Mouse (Mus musculus) intestine, embryonic 16.5 days (tissue): ENCODE results near the gene St7. TPM values are rescaled to one million over a fixed set of nuclear protein-coding genes. Genes with fewer than 3 reads are reported as not detected.

Experiments used
- ATAC-seq: fragments of 200-750 bp; cut with Nextera tagmentation; 2 replicates; pipeline ENCODE4 v1.8.0; 2017; ENCODE audit warnings: moderate TSS enrichment, moderate library complexity
- H3K27ac ChIP-seq: fragments of 300-500 bp; sonication (generic); 2 replicates; pipeline ENCODE4 v1.5.1; 2014; ENCODE audit warnings: mild to moderate bottlenecking, low read length
- H3K27me3 ChIP-seq: fragments of 300-500 bp; sonication (generic); replicated peaks from 2 replicates; pipeline ENCODE4 v1.6.1; 2014; ENCODE audit warnings: low read length, control low read depth, mixed read lengths; ENCODE audit not compliant: control insufficient read depth, insufficient read depth
- H3K36me3 ChIP-seq: fragments of 300-500 bp; sonication (generic); 2 replicates; pipeline ENCODE4 v1.6.1; 2014; ENCODE audit warnings: low read length, control low read depth; ENCODE audit not compliant: control insufficient read depth, insufficient read depth
- H3K4me1 ChIP-seq: fragments of 300-500 bp; sonication (generic); 2 replicates; pipeline ENCODE4 v1.6.1; 2014; ENCODE audit warnings: low read length, control low read depth, mixed read lengths; ENCODE audit not compliant: control insufficient read depth, insufficient read depth
- H3K4me2 ChIP-seq: fragments of 300-500 bp; sonication (generic); 2 replicates; pipeline ENCODE4 v1.6.1; 2014; ENCODE audit warnings: low read depth, low read length, control low read depth
- H3K4me3 ChIP-seq: fragments of 300-500 bp; sonication (generic); 2 replicates; pipeline ENCODE4 v1.5.1; 2014; ENCODE audit warnings: mild to moderate bottlenecking, low read length
- H3K9ac ChIP-seq: fragments of 300-500 bp; sonication (generic); 2 replicates; pipeline ENCODE4 v1.6.1; 2014; ENCODE audit warnings: low read depth, low read length
- H3K9me3 ChIP-seq: fragments of 300-500 bp; sonication (generic); 2 replicates; pipeline ENCODE4 v1.6.1; 2016; ENCODE audit warnings: low read length, control low read depth; ENCODE audit not compliant: control insufficient read depth
- WGBS: fragments of 180-500 bp; shearing (Covaris S2); extraction: QIAGEN DNeasy Blood & Tissue Kit; methylation state at CpG from one replicate; pipeline ENCODE4 v1.1.7; 2014; 5-methylcytosine and 5-hydroxymethylcytosine counted together
- polyA plus RNA-seq: library from polyadenylated mRNA; unstranded; fragments of >200 nt; fragmentation: Nextera tagmentation; extraction: Ambion mirVana; gene quantifications from 2 replicates; pipeline ENCODE4 v1.2.1, GENCODE M21; 2015

Gene St7
- polyA plus RNA-seq, 1 experiment from 2014 or later: 20.5 TPM

DNA sequence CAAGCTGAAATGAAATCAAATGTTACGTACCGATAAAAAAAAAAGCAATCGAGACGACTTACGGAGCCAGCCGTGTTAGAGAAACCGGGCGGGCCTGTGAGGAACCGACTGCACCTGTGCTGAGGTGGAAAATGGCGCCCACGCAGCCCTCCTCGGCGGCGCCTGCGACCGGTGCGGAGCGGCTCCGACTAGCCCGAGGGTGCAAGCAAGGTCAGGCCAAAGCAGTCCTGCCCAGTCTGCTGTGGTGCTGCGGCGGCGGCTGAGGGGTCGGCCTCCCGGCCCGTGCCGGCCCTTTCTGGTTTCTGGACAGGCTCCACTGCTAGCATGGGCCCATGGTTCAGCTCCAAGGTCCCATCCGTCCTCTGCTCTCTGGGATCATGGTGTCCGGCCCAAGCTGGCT lies 147.7 kb downstream of the St7 start:
- 78% methylated on average over 29 of the region's 29 CpGs for WGBS
- Histone ChIP-seq H3K36me3 (no peaks in the 10 kb centered on the region), H3K4me2 (no peak overlapping the region), H3K4me1 (no peaks in the 10 kb centered on the region), H3K4me3 (no peak overlapping the region), H3K27ac (no peak overlapping the region), H3K9me3 (no peaks in the 10 kb centered on the region), H3K9ac (no peak overlapping the region), H3K27me3 (no peaks in the 10 kb centered on the region)
- ATAC-seq: no peak

- 36% methylated on average over 3 of the region's 3 CpGs for WGBS
- Histone ChIP-seq H3K4me1 (no peaks in the 10 kb centered on the region), H3K36me3 (no peaks in the 10 kb centered on the region), H3K9ac (no peak overlapping the region), H3K4me2 (no peak overlapping the region), H3K27ac (no peak overlapping the region), H3K27me3 (no peaks in the 10 kb centered on the region), H3K9me3 (no peaks in the 10 kb centered on the region), H3K4me3 (no peak overlapping the region)
- no peak for ATAC-seq
Measured at GRCm38 (mm10) chr6:17842759-17843158, 150.0 kb downstream of the St7 start.

DNA sequence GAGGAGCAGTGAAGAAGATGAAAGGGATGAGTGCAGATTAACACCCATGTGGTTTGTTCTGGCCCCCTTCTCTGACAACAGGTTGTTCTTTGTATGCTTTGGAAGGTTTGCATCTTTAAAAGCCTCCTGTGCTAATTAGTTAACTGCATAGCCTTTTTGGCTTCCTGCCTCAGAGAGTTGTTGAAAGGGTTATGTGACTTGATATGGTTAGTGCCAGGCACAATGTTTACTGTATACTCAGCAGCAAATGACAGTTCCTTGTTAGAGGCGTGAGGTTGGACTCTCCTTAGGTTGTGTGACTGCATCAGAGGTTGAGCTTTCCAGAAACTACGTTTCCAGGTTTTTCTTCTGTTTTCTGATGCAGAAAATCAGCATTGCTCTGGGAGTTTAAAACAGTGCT lies 158.6 kb downstream of the St7 start:
- Histone ChIP-seq H3K4me2 (no peak overlapping the region), H3K36me3 (no peaks in the 10 kb centered on the region), H3K9ac (no peak overlapping the region), H3K4me3 (no peak overlapping the region), H3K9me3 (no peaks in the 10 kb centered on the region), H3K27ac (no peak overlapping the region), H3K27me3 (no peaks in the 10 kb centered on the region), H3K4me1 (no peaks in the 10 kb centered on the region)
- WGBS: 63% methylated on average over 2 of the region's 2 CpGs
- ATAC-seq: no peak

GRCm38 (mm10) chr6:17853587-17854274 lies 161.0 kb downstream of the St7 start:
- H3K4me3 ChIP-seq: no peak overlapping the region
- H3K27ac ChIP-seq: no peak overlapping the region
- H3K9me3 ChIP-seq: no peaks in the 10 kb centered on the region
- H3K9ac ChIP-seq: no peak overlapping the region
- no peaks in the 10 kb centered on the region for H3K4me1 ChIP-seq
- no peak for ATAC-seq
- no peak overlapping the region for H3K4me2 ChIP-seq
- no peaks in the 10 kb centered on the region for H3K36me3 ChIP-seq
- 84% methylated on average over 5 of the region's 5 CpGs for WGBS
- H3K27me3 ChIP-seq: no peaks in the 10 kb centered on the region

GRCm38 (mm10) chr6:17855616-17856015 lies 162.9 kb downstream of the St7 start:
- Histone ChIP-seq H3K9ac (no peak overlapping the region), H3K36me3 (no peaks in the 10 kb centered on the region), H3K27ac (no peak overlapping the region), H3K4me2 (no peak overlapping the region), H3K4me1 (no peaks in the 10 kb centered on the region), H3K4me3 (no peak overlapping the region), H3K9me3 (no peaks in the 10 kb centered on the region), H3K27me3 (no peaks in the 10 kb centered on the region)
- 100% methylated on average over 2 of the region's 2 CpGs for WGBS
- ATAC-seq: no peak

DNA sequence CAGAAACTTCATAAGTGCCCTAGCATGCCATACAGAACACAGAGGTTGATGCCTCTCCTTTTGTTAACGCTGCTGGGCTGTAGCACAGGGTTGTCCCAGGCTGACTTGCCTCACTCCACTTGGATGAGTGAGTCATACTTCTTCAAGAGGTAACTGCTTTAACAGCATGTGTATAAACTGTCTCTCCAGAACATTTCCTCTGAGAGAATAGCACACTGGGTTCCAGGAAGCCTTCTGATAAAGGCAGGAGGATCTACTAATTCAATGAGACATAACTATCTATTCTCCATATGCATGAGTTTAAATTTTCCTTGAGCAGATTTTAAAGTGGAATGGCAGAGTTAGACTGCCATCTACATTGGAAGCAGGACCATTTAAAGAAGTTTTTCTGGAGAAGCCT lies 166.8 kb downstream of the St7 start:
- H3K4me3 ChIP-seq: no peak overlapping the region
- H3K9ac ChIP-seq: no peak overlapping the region
- ATAC-seq: no peak
- no peak overlapping the region for H3K27ac ChIP-seq
- no peaks in the 10 kb centered on the region for H3K9me3 ChIP-seq
- H3K4me1 ChIP-seq: no peaks in the 10 kb centered on the region
- WGBS: 88% methylated on average over 1 of the region's 1 CpGs
- no peaks in the 10 kb centered on the region for H3K27me3 ChIP-seq
- H3K4me2 ChIP-seq: no peak overlapping the region
- no peaks in the 10 kb centered on the region for H3K36me3 ChIP-seq

DNA sequence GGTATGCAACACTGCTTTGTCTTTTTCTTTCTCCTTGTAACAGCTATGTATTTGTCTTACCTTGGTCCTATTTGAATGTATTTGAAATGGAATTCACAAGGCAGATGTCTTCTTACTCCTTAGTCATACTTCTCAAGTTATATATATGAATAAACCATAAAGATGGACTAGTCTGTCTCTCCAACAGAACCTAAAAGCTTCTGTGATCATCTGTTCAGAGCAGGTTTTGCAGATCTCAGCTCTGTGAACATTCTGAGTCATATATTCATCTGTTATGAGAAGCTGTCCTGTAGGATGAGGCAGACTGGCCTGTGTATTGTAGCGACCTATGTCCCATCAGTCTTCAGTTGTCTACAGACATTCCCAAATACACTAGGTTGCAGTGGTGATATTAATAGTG lies 167.7 kb downstream of the St7 start:
- no peak overlapping the region for H3K9ac ChIP-seq
- no peak overlapping the region for H3K27ac ChIP-seq
- 78% methylated on average over 1 of the region's 1 CpGs for WGBS
- no peaks in the 10 kb centered on the region for H3K27me3 ChIP-seq
- H3K36me3 ChIP-seq: no peaks in the 10 kb centered on the region
- H3K4me2 ChIP-seq: no peak overlapping the region
- no peak for ATAC-seq
- no peaks in the 10 kb centered on the region for H3K4me1 ChIP-seq
- H3K4me3 ChIP-seq: no peak overlapping the region
- no peaks in the 10 kb centered on the region for H3K9me3 ChIP-seq

GRCm38 (mm10) chr6:17867796-17868195 lies 175.1 kb downstream of the St7 start:
- Histone ChIP-seq H3K4me3 (no peak overlapping the region), H3K4me2 (no peak overlapping the region), H3K36me3 (no peaks in the 10 kb centered on the region), H3K4me1 (no peaks in the 10 kb centered on the region), H3K27ac (no peak overlapping the region), H3K27me3 (no peaks in the 10 kb centered on the region), H3K9ac (no peak overlapping the region), H3K9me3 (no peaks in the 10 kb centered on the region)
- no peak for ATAC-seq
- 50% methylated on average over 1 of the region's 1 CpGs for WGBS

- no peak overlapping the region for H3K4me2 ChIP-seq
- H3K36me3 ChIP-seq: no peaks in the 10 kb centered on the region
- 84% methylated on average over 3 of the region's 3 CpGs for WGBS
- H3K27me3 ChIP-seq: no peaks in the 10 kb centered on the region
- no peak for ATAC-seq
- no peaks in the 10 kb centered on the region for H3K9me3 ChIP-seq
- H3K9ac ChIP-seq: no peak overlapping the region
- no peak overlapping the region for H3K27ac ChIP-seq
- H3K4me1 ChIP-seq: no peaks in the 10 kb centered on the region
- no peak overlapping the region for H3K4me3 ChIP-seq
Measured at GRCm38 (mm10) chr6:17871831-17872372, 179.2 kb downstream of the St7 start.

DNA sequence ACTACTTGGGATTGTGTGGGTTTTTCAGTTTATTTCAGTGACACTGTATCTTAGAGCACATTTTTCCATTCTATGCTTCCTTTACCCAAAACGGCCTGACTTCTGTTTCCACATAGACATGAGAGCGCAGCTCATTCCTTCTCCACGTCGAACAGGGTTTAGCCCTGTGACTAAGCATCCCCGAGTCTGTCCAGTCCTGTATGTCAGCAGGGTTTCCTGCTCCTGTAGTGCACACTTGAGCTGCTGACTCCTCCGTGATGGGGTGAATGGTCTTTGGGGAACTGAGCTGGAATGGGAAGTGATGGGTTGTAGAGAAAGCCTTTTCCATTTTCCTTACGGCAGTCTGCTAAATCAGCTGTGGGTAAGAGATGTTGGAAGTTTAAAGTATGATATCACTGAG lies 182.9 kb downstream of the St7 start:
- no peaks in the 10 kb centered on the region for H3K4me1 ChIP-seq
- WGBS: 77% methylated on average over 7 of the region's 7 CpGs

More for the DNA sequence above, 182.9 kb downstream of the St7 start:
- ATAC-seq: no peak
- H3K27me3 ChIP-seq: no peaks in the 10 kb centered on the region
- no peaks in the 10 kb centered on the region for H3K9me3 ChIP-seq
- no peak overlapping the region for H3K4me2 ChIP-seq
- no peak overlapping the region for H3K27ac ChIP-seq
- no peak overlapping the region for H3K9ac ChIP-seq
- H3K36me3 ChIP-seq: no peaks in the 10 kb centered on the region
- no peak overlapping the region for H3K4me3 ChIP-seq
